Mouse (Mus musculus) midbrain, embryonic 15.5 days (tissue): Measurements from ENCODE around the gene Tmx2. TPM values are rescaled to one million over a fixed set of nuclear protein-coding genes. Genes with fewer than 3 reads are reported as not detected.
A peak's percentile ranks its signal among the peaks of the same experiment; 100 is the strongest.
"Not testable (repeated sequence)": the region's sequence is repeated elsewhere in the genome, so short reads cannot be mapped to it uniquely, and the experiment has no call there.

ENCODE experiments used
- ATAC-seq: fragments of 200-750 bp; cut with Nextera tagmentation; replicated peaks from 2 replicates; pipeline ENCODE4 v1.8.0; 2017; ENCODE audit warnings: moderate TSS enrichment
- H3K27ac ChIP-seq: fragments of 300-500 bp; sonication (generic); 2 replicates; pipeline ENCODE4 v1.5.1; 2015; ENCODE audit warnings: mild to moderate bottlenecking, inconsistent platforms
- H3K27me3 ChIP-seq: fragments of 300-500 bp; sonication (generic); replicated peaks from 2 replicates; pipeline ENCODE4 v1.6.1; 2015; ENCODE audit warnings: inconsistent platforms
- H3K36me3 ChIP-seq: fragments of 300-500 bp; sonication (generic); replicated peaks from 2 replicates; pipeline ENCODE4 v1.6.1; 2015; ENCODE audit warnings: inconsistent platforms
- H3K4me1 ChIP-seq: fragments of 300-500 bp; sonication (generic); 2 replicates; pipeline ENCODE4 v1.6.1; 2015; ENCODE audit warnings: inconsistent platforms
- H3K4me2 ChIP-seq: fragments of 300-500 bp; sonication (generic); 2 replicates; pipeline ENCODE4 v1.6.1; 2015; ENCODE audit warnings: inconsistent platforms, mild to moderate bottlenecking, moderate library complexity
- H3K4me3 ChIP-seq: fragments of 300-500 bp; sonication (generic); 2 replicates; pipeline ENCODE4 v1.5.1; 2015; ENCODE audit warnings: mild to moderate bottlenecking, inconsistent platforms
- H3K9ac ChIP-seq: fragments of 300-500 bp; sonication (generic); 2 replicates; pipeline ENCODE4 v1.6.1; 2015; ENCODE audit warnings: mild to moderate bottlenecking, inconsistent platforms
- H3K9me3 ChIP-seq: fragments of 300-500 bp; sonication (generic); 2 replicates; pipeline ENCODE4 v1.6.1; 2016; ENCODE audit warnings: inconsistent platforms
- WGBS: fragments of 180-500 bp; shearing (Covaris S2); methylation state at CpG from one replicate; pipeline ENCODE4 v1.1.7; 2015; ENCODE audit warnings: mixed read lengths; 5-methylcytosine and 5-hydroxymethylcytosine counted together
- polyA plus RNA-seq: library from polyadenylated mRNA; unstranded; fragments of >200 nt; fragmentation: Nextera tagmentation; extraction: Ambion mirVana; gene quantifications from 2 replicates; pipeline ENCODE4 v1.2.1, GENCODE M21; 2015

Gene Tmx2
- polyA plus RNA-seq, 1 experiment from 2014 or later: 279 TPM

DNA sequence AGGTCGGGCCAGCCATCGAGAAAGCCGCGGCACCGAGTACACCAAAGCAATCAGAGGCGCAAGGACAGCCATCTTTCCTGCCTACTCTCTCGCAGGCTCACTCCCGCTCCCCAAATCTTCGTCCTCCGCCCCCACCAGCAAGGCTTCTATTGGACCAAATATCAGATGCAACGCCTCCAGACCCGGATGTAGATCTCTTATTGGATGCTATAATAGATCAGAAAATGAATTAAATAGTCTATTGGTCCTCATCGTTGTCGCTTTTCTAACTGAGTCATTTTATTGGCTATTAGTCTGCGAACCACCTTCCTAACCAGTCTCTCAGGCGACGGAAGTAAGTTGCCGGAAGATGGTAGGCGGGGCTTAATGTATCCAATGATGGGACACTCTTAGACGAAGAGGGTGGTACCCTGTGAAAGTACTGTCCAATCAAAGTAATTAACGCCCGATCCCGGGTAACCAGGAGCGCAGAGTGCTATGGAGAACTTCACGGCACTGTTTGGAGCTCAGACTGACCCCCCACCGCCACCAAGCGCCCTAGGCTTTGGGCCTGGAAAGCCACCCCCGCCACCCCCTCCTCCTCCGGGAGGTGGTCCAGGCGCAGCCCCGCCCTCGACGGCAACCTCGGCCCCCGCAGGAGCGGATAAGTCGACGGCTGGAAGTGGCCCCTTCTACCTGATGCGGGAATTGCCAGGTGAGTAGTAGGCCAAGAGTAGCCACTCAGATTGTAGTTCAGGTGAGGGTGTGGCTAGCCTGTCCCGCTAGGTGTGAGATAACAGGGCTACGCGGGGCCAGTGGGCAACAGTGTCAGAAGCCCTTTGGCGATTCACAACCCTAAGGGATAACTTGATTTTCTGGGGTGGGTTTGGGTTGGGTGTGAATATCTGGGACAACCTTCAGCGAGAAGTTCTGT, 716 bp downstream of the Tmx2 start, which contains the start of the genes Gm28635 and Med19:
Gm28635 (minus strand) TSS at position 74 of the 913 bp plus-strand sequence.
Med19 (plus strand) TSS at position 435 of the 913 bp plus-strand sequence.
- peak; percentile 100 for ATAC-seq
- under 1% methylated on average over 44 of the region's 44 CpGs for WGBS
- H3K36me3 ChIP-seq: peaks cover 21% of the 10 kb centered on the region
- peak within 1 kb of the TSS; percentile 74 for H3K9ac ChIP-seq
- peak within 1 kb of the TSS; percentile 86 for H3K27ac ChIP-seq
- peak within 1 kb of the TSS; percentile 91 for H3K4me3 ChIP-seq
- peak within 1 kb of the TSS; percentile 80 for H3K4me2 ChIP-seq
- no peaks in the 10 kb centered on the region for H3K27me3 ChIP-seq
- H3K4me1 ChIP-seq: peaks cover 28% of the 10 kb centered on the region
- no peaks in the 10 kb centered on the region for H3K9me3 ChIP-seq

DNA sequence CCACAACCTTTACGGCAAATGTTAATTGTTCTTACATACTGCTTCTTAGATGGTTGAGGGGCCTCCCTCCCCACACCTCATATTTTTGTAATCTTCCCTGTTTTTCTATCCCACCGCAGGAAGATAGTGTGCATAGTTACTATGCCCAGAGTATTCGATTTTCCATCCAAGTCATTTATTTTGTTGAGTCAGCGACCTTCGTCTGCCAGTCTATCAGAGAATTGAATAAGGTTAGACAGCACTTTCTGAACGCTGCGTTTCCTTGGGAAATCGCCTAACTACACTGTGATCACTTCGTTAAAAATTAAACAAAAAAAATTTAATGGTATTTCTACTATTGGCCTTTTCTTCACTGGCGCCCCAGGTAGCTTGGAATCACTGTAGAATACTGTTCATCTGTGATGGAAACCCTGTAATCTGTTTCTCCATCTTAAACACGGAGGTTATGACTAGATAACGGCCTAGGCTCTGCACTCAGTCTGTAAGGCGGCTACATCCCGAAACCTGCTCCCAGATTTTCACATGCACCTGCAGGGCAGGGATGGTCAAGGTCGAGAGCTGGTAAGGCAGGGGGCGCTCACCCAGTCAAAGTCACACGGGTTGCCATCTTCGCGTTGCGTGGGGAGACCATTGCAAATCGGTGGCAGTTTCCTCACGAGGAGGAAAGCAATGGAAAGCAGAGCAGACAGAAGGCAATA, 1.5 kb downstream of the Tmx2 start:
- no peaks in the 10 kb centered on the region for H3K27me3 ChIP-seq

DNA sequence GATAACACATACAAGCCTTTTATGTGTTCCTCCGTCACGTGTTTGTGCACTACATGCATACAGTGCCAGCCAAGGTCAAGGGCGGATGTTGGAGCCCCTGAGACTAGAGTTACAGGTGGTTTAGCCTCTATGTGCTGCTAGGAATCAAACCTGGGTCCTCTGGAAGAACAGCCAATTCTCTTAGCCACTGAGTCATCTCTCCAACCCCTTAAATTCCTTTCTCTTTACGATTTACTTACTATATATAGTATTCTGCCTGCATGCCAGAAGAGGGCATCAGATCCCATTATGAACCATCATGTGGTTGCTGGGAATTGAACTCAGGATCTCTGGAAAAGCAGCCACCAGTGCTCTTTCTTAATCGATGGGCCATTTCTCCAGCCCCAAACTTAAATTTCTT, 7.4 kb downstream of the Tmx2 start:
- H3K4me1 ChIP-seq: peaks cover 24% of the 10 kb centered on the region
- H3K4me3 ChIP-seq: 0 out of 2 replicates have a peak overlapping the region, but pooled peaks have one; percentile 97
- H3K27ac ChIP-seq: 0 out of 2 replicates have a peak overlapping the region, but pooled peaks have one; percentile 92
- H3K36me3 ChIP-seq: peaks cover 30% of the 10 kb centered on the region
- peak overlapping the region; percentile 75; the same call in 1 of the 2 replicates for H3K4me2 ChIP-seq
- H3K9ac ChIP-seq, H3K9me3 ChIP-seq, ATAC-seq, H3K27me3 ChIP-seq: not testable (repeated sequence)
- 61% methylated on average over 4 of the region's 5 CpGs for WGBS

More for the DNA sequence above, 1.5 kb downstream of the Tmx2 start:
- Histone ChIP-seq H3K36me3 (peaks cover 29% of the 10 kb centered on the region), H3K4me1 (peaks cover 28% of the 10 kb centered on the region), H3K9me3 (no peaks in the 10 kb centered on the region), H3K4me2 (peak overlapping the region; percentile 58), H3K27ac (peak overlapping the region; percentile 86), H3K4me3 (peak overlapping the region; percentile 91), H3K9ac (peak overlapping the region; percentile 60)
- peak; percentile 77 for ATAC-seq
- 10% methylated on average over 22 of the region's 22 CpGs for WGBS

- Histone ChIP-seq H3K9me3 (no peaks in the 10 kb centered on the region), H3K4me2 (peak within 1 kb of the TSS; percentile 75), H3K4me1 (peaks cover 16% of the 10 kb centered on the region), H3K36me3 (peaks cover 28% of the 10 kb centered on the region), H3K27me3 (no peaks in the 10 kb centered on the region), H3K27ac (peak within 1 kb of the TSS; percentile 92), H3K4me3 (peak within 1 kb of the TSS; percentile 97), H3K9ac (peak within 1 kb of the TSS; percentile 88)
- peak; percentile 98 for ATAC-seq
- WGBS: under 1% methylated on average over 20 of the region's 20 CpGs
Measured at GRCm38 (mm10) chr2:84670569-84670933, 8.4 kb downstream of the Tmx2 start, which contains the start of gene Selenoh. TSS of gene Selenoh (minus strand) at chr2:84670770.

- peak; percentile 88 for ATAC-seq
- 2% methylated on average over 39 of the region's 39 CpGs for WGBS
Measured at GRCm38 (mm10) chr2:84669828-84670568, 8.9 kb downstream of the Tmx2 start.

GRCm38 (mm10) chr2:84666081-84666480, 12.9 kb downstream of the Tmx2 start:
- Histone ChIP-seq H3K9me3 (no peaks in the 10 kb centered on the region), H3K4me2 (no peak overlapping the region), H3K4me3 (no peak overlapping the region), H3K27me3 (no peaks in the 10 kb centered on the region), H3K27ac (no peak overlapping the region), H3K4me1 (peaks cover 12% of the 10 kb centered on the region), H3K9ac (no peak overlapping the region), H3K36me3 (no peaks in the 10 kb centered on the region)
- no peak for ATAC-seq
- WGBS: 79% methylated on average over 12 of the region's 12 CpGs

More at GRCm38 (mm10) chr2:84669828-84670568, 8.9 kb downstream of the Tmx2 start:
- Histone ChIP-seq H3K27ac (peak overlapping the region; percentile 92), H3K27me3 (no peaks in the 10 kb centered on the region), H3K9me3 (no peaks in the 10 kb centered on the region), H3K4me2 (peak overlapping the region; percentile 75), H3K36me3 (peaks cover 23% of the 10 kb centered on the region), H3K4me3 (peak overlapping the region; percentile 97), H3K9ac (peak overlapping the region; percentile 88), H3K4me1 (peaks cover 16% of the 10 kb centered on the region)

DNA sequence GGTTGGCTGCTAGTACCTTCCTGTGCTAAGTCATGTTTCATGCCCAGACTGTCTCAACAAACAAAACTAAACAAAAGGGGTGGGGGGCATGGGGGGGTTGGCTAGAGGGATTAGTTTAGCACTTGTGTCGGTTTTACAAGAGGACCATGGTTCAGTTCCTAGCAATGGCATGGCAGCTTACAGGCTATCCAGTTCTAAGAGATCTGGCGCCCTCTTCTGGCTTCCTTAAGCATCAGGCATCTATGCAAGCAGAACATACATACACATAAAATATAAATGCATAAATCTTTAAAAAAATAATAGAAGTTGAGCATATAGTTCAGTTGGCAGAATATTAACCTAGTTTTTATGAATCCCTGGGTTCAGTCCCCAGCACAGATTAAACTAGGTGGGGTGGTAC, 16.1 kb downstream of the Tmx2 start:
- no peak overlapping the region for H3K27ac ChIP-seq
- H3K9ac ChIP-seq: no peak overlapping the region
- WGBS: 24% methylated on average over 2 of the region's 2 CpGs
- ATAC-seq: no peak
- H3K4me3 ChIP-seq: no peak overlapping the region
- no peaks in the 10 kb centered on the region for H3K9me3 ChIP-seq
- no peaks in the 10 kb centered on the region for H3K36me3 ChIP-seq
- H3K4me2 ChIP-seq: no peak overlapping the region
- no peaks in the 10 kb centered on the region for H3K27me3 ChIP-seq
- no peaks in the 10 kb centered on the region for H3K4me1 ChIP-seq

DNA sequence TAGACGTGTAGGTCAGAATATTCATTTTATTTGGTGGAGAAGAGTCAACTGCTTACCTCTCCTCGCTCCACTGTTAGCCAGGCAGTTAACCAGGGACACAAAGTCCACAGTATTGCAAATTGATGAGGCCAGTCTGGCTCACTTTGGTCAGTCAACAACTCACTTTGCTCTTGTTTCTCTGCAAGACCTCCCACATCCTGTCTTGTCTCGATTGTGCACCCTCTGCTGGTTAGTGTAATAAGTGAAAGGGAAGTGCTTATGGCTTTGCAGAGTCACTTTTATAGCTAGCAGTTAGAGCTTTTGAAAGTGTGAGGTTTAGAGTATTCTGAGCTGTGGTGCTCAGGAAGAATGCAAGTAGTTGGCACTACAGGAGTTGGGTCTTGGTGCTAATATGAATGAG, 18.7 kb downstream of the Tmx2 start:
- no peaks in the 10 kb centered on the region for H3K36me3 ChIP-seq
- H3K9ac ChIP-seq: no peak overlapping the region
- no peaks in the 10 kb centered on the region for H3K9me3 ChIP-seq
- H3K27ac ChIP-seq: no peak overlapping the region
- no peak overlapping the region for H3K4me2 ChIP-seq
- no peaks in the 10 kb centered on the region for H3K27me3 ChIP-seq
- no peaks in the 10 kb centered on the region for H3K4me1 ChIP-seq
- WGBS: 68% methylated on average over 3 of the region's 3 CpGs
- H3K4me3 ChIP-seq: no peak overlapping the region
- no peak for ATAC-seq

GRCm38 (mm10) chr2:84658806-84659205, 20.1 kb downstream of the Tmx2 start, which contains the start of gene Btbd18:
TSS of gene Btbd18 (plus strand) at chr2:84659079.
- no peaks in the 10 kb centered on the region for H3K36me3 ChIP-seq
- no peaks in the 10 kb centered on the region for H3K4me1 ChIP-seq
- no peak within 1 kb of the TSS for H3K9ac ChIP-seq
- ATAC-seq: no peak
- no peaks in the 10 kb centered on the region for H3K27me3 ChIP-seq
- WGBS: 95% methylated on average over 32 of the region's 32 CpGs
- no peak within 1 kb of the TSS for H3K27ac ChIP-seq
- H3K4me3 ChIP-seq: no peak within 1 kb of the TSS
- no peak within 1 kb of the TSS for H3K4me2 ChIP-seq
- no peaks in the 10 kb centered on the region for H3K9me3 ChIP-seq

GRCm38 (mm10) chr2:84655864-84656263, 23.1 kb downstream of the Tmx2 start:
- Histone ChIP-seq H3K27me3 (no peaks in the 10 kb centered on the region), H3K27ac (no peak overlapping the region), H3K9ac (no peak overlapping the region), H3K36me3 (no peaks in the 10 kb centered on the region), H3K9me3 (no peaks in the 10 kb centered on the region), H3K4me3 (no peak overlapping the region), H3K4me1 (peaks cover 4% of the 10 kb centered on the region; the same call in 1 of the 2 replicates), H3K4me2 (no peak overlapping the region)
- no peak for ATAC-seq
- WGBS: 71% methylated on average over 1 of the region's 1 CpGs

DNA sequence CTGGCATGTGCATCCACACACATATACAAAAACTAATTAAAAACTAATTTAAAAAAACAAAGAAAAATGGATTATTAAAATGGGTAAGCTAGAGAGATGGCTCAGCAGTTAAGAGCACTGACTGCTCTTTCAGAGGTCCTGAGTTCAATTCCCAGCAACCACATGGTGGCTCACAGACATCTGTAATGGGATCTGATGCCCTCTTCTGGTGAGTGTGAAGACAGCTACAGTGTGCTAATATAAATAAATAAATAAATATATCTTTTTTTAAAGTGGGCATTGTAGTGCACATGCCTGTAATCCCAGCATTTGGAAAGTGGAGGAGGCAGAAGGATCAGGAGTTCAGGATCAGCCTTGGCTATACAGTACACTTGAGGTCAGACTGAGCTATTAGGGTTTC, 25.6 kb downstream of the Tmx2 start:
- Histone ChIP-seq H3K4me3 (no peak overlapping the region), H3K27me3 (no peaks in the 10 kb centered on the region), H3K4me2 (no peak overlapping the region), H3K36me3 (no peaks in the 10 kb centered on the region), H3K9me3 (no peaks in the 10 kb centered on the region), H3K4me1 (peaks cover 4% of the 10 kb centered on the region; the same call in 1 of the 2 replicates), H3K27ac (no peak overlapping the region), H3K9ac (no peak overlapping the region)
- ATAC-seq: no peak
